Mouse (Mus musculus) heart, embryonic 15.5 days (tissue): ENCODE results near the gene a. TPM values are rescaled to one million over a fixed set of nuclear protein-coding genes. Genes with fewer than 3 reads are reported as not detected.

Source experiments
- ATAC-seq: fragments of 200-750 bp; cut with Nextera tagmentation; replicated peaks from 2 replicates; pipeline ENCODE4 v1.8.0; 2017; ENCODE audit warnings: low read depth, moderate TSS enrichment; ENCODE audit not compliant: insufficient number of reproducible peaks, insufficient read depth, low FRiP score
- H3K27ac ChIP-seq: fragments of 300-500 bp; sonication (generic); 2 replicates; pipeline ENCODE4 v1.5.1; 2015; ENCODE audit warnings: mild to moderate bottlenecking, inconsistent platforms
- H3K27me3 ChIP-seq: fragments of 300-500 bp; sonication (generic); 2 replicates; pipeline ENCODE4 v1.6.1; 2015; ENCODE audit warnings: inconsistent platforms
- H3K36me3 ChIP-seq: fragments of 300-500 bp; sonication (generic); 2 replicates; pipeline ENCODE4 v1.6.1; 2015; ENCODE audit warnings: mild to moderate bottlenecking, inconsistent platforms
- H3K4me1 ChIP-seq: fragments of 300-500 bp; sonication (generic); replicated peaks from 2 replicates; pipeline ENCODE4 v1.6.1; 2015; ENCODE audit warnings: inconsistent platforms
- H3K4me2 ChIP-seq: fragments of 300-500 bp; sonication (generic); 2 replicates; pipeline ENCODE4 v1.6.1; 2015; ENCODE audit warnings: inconsistent platforms, mild to moderate bottlenecking, moderate library complexity
- H3K4me3 ChIP-seq: fragments of 300-500 bp; sonication (generic); 2 replicates; pipeline ENCODE4 v1.5.1; 2015; ENCODE audit warnings: mild to moderate bottlenecking, inconsistent platforms
- H3K9ac ChIP-seq: fragments of 300-500 bp; sonication (generic); 2 replicates; pipeline ENCODE4 v1.6.1; 2015; ENCODE audit warnings: mild to moderate bottlenecking, inconsistent platforms
- H3K9me3 ChIP-seq: fragments of 300-500 bp; sonication (generic); replicated peaks from 2 replicates; pipeline ENCODE4 v1.6.1; 2016; ENCODE audit warnings: inconsistent platforms
- WGBS: fragments of 180-500 bp; shearing (Covaris S2); methylation state at CpG from one replicate; pipeline ENCODE4 v1.1.7; 2015; ENCODE audit warnings: mixed read lengths; 5-methylcytosine and 5-hydroxymethylcytosine counted together
- polyA plus RNA-seq: library from polyadenylated mRNA; unstranded; fragments of >200 nt; fragmentation: Nextera tagmentation; extraction: Ambion mirVana; gene quantifications from 2 replicates; pipeline ENCODE4 v1.2.1, GENCODE M21; 2015

Gene a
- polyA plus RNA-seq, 1 experiment from 2014 or later = 0.30 TPM

DNA sequence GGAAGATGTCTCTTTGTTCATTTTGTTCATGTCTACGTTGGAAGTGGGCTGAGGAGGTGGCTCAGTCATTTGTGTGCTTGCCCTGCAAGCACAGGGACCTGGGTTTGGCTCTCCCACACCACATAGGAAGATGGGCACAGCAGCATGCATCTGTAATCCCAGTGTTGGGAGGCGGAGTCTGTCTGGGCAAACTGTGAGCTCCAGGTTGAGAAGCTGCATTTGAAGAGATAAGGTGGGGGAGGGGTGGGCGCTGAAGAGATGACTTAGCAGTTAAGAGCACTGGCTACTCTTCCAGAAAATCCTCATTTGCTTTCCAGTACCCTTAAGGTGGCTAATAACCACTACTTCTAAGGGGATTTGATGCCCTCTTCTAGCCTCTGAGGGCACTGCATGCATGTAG is 5.0 kb upstream of the a start:
- Histone ChIP-seq H3K27me3 (no peaks in the 10 kb centered on the region), H3K9ac (no peak overlapping the region), H3K4me1 (peaks cover 5% of the 10 kb centered on the region), H3K27ac (no peak overlapping the region), H3K36me3 (no peaks in the 10 kb centered on the region), H3K4me3 (no peak overlapping the region), H3K9me3 (no peaks in the 10 kb centered on the region), H3K4me2 (no peak overlapping the region)
- ATAC-seq = no peak
- 39% methylated on average over 3 of the region's 3 CpGs for WGBS

DNA sequence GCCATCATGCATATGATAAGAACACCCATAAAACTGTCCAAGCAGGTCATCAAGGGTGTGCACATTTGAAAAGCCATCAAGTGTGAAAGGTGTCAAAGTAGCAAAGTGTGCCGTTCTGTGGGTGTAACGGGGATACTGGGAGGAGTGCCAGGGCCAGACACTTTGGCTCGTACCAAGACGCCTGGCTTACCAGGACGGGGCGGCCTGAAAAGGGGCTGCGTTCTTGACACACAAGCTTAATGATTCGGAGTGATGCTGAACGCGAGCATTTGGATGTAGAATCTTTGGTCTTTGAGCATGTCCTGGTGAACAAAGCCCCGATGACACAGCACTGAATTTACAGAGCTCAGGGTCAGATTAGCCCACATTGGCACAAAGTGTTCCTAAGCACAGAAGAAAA is 4.4 kb upstream of the a start:
- Histone ChIP-seq H3K9ac (no peak overlapping the region), H3K4me1 (peaks cover 5% of the 10 kb centered on the region), H3K4me3 (no peak overlapping the region), H3K36me3 (no peaks in the 10 kb centered on the region), H3K27ac (no peak overlapping the region), H3K4me2 (no peak overlapping the region), H3K9me3 (no peaks in the 10 kb centered on the region), H3K27me3 (no peaks in the 10 kb centered on the region)
- ATAC-seq = no peak
- 67% methylated on average over 11 of the region's 11 CpGs for WGBS

DNA sequence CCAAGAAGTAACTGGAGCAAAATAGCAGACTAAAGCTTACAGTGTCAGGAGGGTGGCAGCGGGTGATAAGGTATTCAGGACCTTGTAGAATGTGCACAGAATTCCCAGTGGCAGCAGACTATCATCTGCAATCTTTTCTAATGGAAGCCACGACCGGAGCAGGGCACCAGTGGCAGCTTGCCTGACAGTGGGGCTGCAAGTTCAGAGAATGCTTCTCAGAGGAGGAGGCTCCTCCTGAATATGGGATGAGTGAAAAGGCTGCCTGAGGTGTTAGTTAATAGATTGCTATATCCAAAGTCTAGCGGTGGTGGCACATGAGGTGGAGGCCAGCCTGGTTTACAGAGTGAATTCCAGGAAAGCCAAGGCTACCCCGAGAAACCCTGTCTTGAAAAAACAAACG is 1.8 kb upstream of the a start:
- WGBS = 59% methylated on average over 6 of the region's 6 CpGs
- Histone ChIP-seq H3K9ac (no peak overlapping the region), H3K27me3 (no peaks in the 10 kb centered on the region), H3K27ac (no peak overlapping the region), H3K4me3 (no peak overlapping the region), H3K4me1 (peaks cover 24% of the 10 kb centered on the region), H3K9me3 (no peaks in the 10 kb centered on the region), H3K4me2 (no peak overlapping the region), H3K36me3 (no peaks in the 10 kb centered on the region)
- ATAC-seq = no peak

DNA sequence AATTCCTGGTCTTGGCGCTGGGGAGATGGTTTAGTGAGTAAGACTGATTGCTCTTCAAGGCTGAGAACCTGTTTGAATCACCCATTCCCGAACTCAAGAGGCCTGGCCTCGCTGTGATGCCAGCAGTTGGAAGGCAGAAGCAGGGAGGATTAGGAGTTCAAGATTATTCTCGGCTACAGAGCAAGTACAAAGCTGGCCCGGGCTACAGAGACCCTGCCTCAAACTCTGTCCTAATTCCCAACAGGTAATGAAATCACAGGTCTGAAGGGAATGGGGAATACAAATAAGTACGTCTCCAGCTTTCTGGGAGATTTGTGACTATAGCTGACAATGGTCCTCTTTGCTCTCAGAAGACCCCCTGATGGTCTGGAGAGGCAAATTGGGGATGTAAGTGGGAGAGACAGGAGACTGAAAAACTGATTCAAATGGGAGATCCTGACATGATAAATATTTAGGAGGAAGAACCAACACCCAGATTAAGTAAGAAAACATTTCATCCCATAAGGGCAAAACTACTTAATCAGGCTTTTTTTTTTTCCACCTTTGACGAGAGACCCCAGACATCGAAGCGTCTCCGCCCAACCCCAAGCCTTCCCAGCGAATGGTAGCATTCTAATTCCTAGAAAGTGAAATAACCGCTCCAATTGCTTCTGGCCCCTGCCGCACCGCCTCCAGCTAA is 1.1 kb upstream of the a start:
- ATAC-seq = no peak
- Histone ChIP-seq H3K27ac (peak overlapping the region; percentile 95), H3K4me1 (peaks cover 29% of the 10 kb centered on the region), H3K36me3 (no peaks in the 10 kb centered on the region), H3K4me2 (peak overlapping the region; percentile 63), H3K9ac (peak overlapping the region; percentile 49), H3K4me3 (peak overlapping the region; percentile 98), H3K9me3 (no peaks in the 10 kb centered on the region), H3K27me3 (no peaks in the 10 kb centered on the region)
- WGBS = 8% methylated on average over 14 of the region's 14 CpGs

DNA sequence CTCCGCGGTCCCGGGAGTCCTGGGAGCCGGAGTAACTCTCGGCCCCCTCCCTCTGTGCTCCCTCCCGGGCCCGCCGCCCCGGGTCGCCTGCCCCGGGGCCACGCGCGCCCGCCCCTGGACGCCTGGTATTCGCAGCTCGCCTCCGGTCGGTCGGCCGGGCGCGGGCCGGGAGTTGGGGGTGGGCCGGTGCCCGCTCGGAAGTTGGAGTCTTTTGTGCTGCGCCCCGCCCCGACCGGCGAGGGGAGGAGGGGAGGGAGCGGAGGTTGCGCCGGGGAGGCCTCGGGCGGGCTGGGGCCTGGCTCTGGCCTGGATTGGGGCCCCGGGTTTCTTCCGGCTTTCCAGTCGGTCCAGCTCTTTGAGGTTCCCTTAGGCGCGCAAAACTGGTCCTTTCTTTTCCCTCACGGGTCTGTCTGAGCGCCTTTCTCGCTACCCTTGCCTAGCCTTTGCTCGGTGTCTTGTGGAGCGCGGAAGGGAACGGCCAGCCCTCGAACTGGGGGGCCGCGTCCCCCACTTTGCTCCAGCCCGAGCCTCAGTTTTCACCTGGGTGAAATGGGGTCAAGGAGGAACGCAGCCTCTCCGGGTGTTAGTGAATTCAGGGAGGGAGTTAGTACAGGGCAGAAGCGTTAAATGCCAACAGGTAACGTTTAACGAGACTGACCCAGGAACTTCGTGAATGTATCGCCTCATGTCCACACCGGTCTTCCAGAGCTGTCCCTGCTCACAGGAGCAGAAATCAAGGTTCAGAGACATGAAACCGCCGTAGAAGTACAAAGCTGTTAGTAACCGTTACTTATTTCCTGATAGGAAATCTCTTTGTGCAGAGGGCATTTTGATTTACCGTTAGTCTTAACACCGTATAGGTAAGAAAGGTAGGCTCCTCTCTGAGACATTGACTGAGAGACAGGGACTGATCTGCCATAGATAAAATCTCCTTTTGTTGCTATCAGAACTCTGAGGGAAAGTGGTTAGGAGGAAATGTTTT is 750 bp downstream of the a start:
- peak; percentile 45 for ATAC-seq
- peak overlapping the region; percentile 66 for H3K4me2 ChIP-seq
- no peaks in the 10 kb centered on the region for H3K36me3 ChIP-seq
- peak overlapping the region; percentile 99 for H3K9ac ChIP-seq
- peaks cover 46% of the 10 kb centered on the region for H3K4me1 ChIP-seq
- H3K27me3 ChIP-seq = no peaks in the 10 kb centered on the region
- H3K27ac ChIP-seq = peak overlapping the region; percentile 95
- under 1% methylated on average over 67 of the region's 67 CpGs for WGBS
- H3K9me3 ChIP-seq = no peaks in the 10 kb centered on the region
- peak overlapping the region; percentile 98 for H3K4me3 ChIP-seq

DNA sequence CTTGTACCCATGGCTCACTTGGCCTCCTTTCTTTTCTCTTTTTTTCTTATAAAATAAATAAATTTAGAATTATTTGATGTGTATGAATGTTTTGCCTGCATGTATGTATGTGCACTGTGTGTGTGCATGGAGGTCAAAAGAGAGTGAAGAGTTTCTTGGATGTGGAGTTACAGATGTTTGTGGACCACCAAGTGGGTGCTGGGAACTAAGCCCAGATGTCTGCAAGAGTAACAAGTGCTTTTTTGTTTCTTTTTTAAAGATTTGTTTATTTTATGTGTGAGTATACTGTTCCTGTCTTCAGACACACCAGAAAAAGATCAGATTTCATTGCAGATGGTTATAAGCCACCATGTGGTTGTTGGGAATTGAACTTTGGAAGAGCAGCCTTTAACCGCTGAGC is 12.2 kb downstream of the a start:
- H3K4me2 ChIP-seq = no peak overlapping the region
- no peaks in the 10 kb centered on the region for H3K27me3 ChIP-seq
- peaks cover 5% of the 10 kb centered on the region; the same call in 1 of the 2 replicates for H3K36me3 ChIP-seq
- no peak overlapping the region for H3K27ac ChIP-seq
- no peak for ATAC-seq
- H3K4me1 ChIP-seq = peaks cover 33% of the 10 kb centered on the region
- WGBS = 79% methylated on average over 1 of the region's 1 CpGs
- no peaks in the 10 kb centered on the region for H3K9me3 ChIP-seq
- no peak overlapping the region for H3K4me3 ChIP-seq
- no peak overlapping the region for H3K9ac ChIP-seq

DNA sequence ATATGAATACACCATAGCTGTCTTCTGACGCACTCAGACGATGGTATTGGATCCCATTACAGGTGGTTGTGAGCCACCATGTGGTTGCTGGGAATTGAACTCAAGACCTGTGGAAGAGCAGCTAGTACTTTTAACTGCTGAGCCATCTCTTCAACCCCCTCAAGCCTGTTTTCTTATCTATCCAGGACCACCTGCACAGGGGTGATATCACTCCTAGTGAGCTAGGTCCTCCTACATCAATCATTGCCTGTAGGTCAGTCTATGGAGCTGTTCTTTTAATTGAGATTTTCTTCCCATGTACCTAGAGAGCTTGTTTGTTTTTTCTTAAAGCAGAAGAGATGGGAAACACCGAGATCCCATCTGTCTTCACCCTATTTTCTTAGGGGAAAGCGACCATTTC is 12.6 kb downstream of the a start:
- Histone ChIP-seq H3K4me1 (peaks cover 37% of the 10 kb centered on the region), H3K4me3 (no peak overlapping the region), H3K9ac (no peak overlapping the region), H3K36me3 (peaks cover 5% of the 10 kb centered on the region; the same call in 1 of the 2 replicates), H3K4me2 (no peak overlapping the region), H3K27ac (no peak overlapping the region), H3K9me3 (no peaks in the 10 kb centered on the region), H3K27me3 (no peaks in the 10 kb centered on the region)
- no peak for ATAC-seq
- 66% methylated on average over 4 of the region's 4 CpGs for WGBS

DNA sequence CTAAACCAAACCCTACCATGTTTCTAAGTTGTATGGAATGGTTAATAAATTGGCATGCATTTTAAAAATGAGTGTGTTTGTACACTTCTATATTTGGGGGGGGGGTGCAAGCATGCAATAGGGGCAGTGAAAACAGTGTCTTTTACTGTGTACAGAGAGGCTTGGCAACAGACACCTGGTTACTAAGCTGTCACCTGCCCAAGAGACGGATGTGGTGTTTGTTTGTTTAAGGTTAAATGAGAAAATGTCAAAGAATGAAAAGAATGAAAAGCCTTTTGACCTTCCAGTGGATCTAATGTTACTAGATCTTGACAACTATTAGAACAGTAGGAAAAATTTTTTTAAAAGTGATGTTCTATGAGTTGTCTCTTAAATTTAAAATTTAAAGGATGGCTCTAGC is 16.5 kb downstream of the a start:
- whole genome bisulfite sequencing = 49% methylated on average over 1 of the region's 1 CpGs
- Histone ChIP-seq H3K36me3 (no peaks in the 10 kb centered on the region), H3K9me3 (no peaks in the 10 kb centered on the region), H3K4me2 (no peak overlapping the region), H3K4me3 (no peak overlapping the region), H3K9ac (no peak overlapping the region), H3K27me3 (no peaks in the 10 kb centered on the region), H3K27ac (no peak overlapping the region), H3K4me1 (peaks cover 61% of the 10 kb centered on the region)
- no peak for ATAC-seq

DNA sequence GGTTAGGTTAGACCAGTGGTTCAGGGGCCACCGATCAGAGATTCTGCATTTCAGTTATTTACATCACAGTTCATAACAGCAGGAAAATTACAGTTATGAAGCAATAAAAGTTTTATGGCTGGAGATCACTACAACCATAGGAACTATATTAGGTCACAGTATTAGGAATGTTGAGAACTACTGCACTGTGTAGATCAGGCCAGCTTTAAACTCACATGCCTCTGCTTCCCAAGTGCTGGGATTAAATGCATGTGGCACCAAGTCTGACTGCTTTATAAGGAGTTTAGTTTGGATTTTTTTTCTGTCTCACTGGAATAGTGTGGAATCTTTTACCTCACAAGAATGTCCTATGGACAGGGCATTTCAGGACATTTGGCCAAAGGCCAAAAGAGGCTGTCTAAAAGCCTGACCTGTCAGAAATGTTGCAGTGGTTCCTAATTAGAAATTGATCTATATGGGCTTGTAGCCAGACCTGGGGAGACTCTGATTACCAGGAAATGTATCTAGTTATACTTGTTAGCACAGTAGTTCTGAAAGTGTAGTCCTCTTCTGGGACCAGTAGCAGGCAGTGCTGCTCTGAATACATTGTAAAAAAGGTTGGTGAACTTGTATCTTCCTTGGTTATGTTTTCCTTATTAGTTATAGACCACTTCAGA is 18.0 kb downstream of the a start:
- no peak overlapping the region for H3K4me3 ChIP-seq
- H3K9ac ChIP-seq = no peak overlapping the region
- WGBS = 87% methylated on average over 1 of the region's 1 CpGs
- H3K27me3 ChIP-seq = no peaks in the 10 kb centered on the region
- H3K4me1 ChIP-seq = peaks cover 54% of the 10 kb centered on the region
- no peak for ATAC-seq
- H3K9me3 ChIP-seq = no peaks in the 10 kb centered on the region
- no peaks in the 10 kb centered on the region for H3K36me3 ChIP-seq
- peak overlapping the region; percentile 36 for H3K27ac ChIP-seq
- H3K4me2 ChIP-seq = no peak overlapping the region

DNA sequence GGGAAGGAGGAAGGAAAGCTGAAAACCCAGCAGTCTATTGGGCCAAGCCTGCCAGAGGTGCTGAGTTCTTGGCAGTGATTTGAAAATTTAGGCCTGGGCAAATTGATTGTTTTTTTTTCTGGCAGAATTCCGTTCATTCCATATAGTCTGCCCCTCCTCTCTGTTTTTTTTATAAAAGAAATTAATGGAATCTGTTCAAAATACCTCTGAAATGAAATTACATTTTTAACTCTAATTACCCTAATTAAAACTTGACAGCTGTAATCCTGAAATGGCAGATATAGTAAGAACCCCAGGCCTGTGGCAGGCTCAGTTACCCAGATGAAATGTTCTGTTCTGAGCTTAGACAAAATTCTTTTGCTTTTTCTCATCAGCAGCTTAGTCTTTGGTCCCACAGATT is 19.6 kb downstream of the a start:
- Histone ChIP-seq H3K27me3 (no peaks in the 10 kb centered on the region), H3K27ac (no peak overlapping the region), H3K4me2 (no peak overlapping the region), H3K36me3 (no peaks in the 10 kb centered on the region), H3K4me1 (peaks cover 49% of the 10 kb centered on the region), H3K9me3 (no peaks in the 10 kb centered on the region), H3K4me3 (no peak overlapping the region), H3K9ac (no peak overlapping the region)
- 57% methylated on average over 1 of the region's 1 CpGs for WGBS
- no peak for ATAC-seq

DNA sequence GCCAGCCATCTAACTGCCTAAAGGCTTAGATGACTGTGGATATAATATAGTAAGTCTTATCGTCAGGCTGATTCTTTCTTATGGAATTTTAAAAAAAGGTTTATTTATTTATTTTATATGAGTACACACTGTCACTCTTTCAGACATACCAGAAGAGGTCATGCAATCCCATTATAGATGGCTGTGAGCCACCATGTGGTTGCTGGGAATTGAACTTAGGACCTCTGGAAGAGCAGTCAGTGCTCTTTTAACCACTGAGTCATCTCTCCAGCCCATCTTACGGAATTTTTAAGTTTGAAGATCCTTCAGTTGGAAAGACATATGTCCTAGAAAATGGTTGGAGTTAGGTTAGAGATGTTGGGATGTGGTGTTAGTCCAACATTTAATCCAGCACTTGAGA is 22.2 kb downstream of the a start:
- Histone ChIP-seq H3K27ac (no peak overlapping the region), H3K27me3 (no peaks in the 10 kb centered on the region), H3K4me2 (no peak overlapping the region), H3K9me3 (no peaks in the 10 kb centered on the region), H3K4me1 (peaks cover 54% of the 10 kb centered on the region), H3K36me3 (no peaks in the 10 kb centered on the region), H3K9ac (no peak overlapping the region), H3K4me3 (no peak overlapping the region)
- WGBS = 88% methylated on average over 2 of the region's 2 CpGs
- no peak for ATAC-seq
